Mouse (Mus musculus) gastrocnemius, postnatal 4 days (tissue): Measurements from ENCODE around the gene Clock. TPM values are rescaled to one million over a fixed set of nuclear protein-coding genes. Genes with fewer than 3 reads are reported as not detected.
A peak's percentile ranks its signal among the peaks of the same experiment; 100 is the strongest.

Experiments used
- DNase-seq, 2 experiments: peaks; one replicate each; pipeline ENCODE4 v3.0.0; 2021 to 2022; ENCODE audit warnings: low spot score in 2 of 2, mixed read lengths in 2 of 2
- total RNA-seq, 2 experiments: library from RNA; stranded (reverse); gene quantifications; 2 replicates each; pipeline ENCODE4 v1.2.3; 2021

Gene Clock
- total RNA-seq, 2 experiments from 2014 or later, result 20.5 to 25.1 TPM

DNA sequence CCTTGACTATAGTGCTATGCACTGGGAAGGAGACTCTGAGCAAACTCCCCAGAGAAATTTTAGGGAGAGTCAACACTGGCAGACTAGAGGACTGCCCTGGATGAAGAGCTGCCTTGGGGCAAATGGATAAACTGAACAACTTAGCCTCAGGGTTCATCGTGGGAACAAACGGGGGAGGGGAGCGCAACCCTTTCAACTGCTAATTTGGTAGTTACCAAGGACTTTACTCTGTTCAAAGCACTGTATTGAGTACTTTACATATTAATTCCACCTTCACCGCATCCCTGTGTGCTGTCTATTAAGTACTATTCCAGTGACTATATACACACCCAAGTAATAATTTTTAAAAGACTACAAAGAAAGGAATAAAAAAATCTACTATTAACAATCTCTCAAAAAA lies 18.9 kb downstream of the Clock start:
- DNase-seq, result no peak

DNA sequence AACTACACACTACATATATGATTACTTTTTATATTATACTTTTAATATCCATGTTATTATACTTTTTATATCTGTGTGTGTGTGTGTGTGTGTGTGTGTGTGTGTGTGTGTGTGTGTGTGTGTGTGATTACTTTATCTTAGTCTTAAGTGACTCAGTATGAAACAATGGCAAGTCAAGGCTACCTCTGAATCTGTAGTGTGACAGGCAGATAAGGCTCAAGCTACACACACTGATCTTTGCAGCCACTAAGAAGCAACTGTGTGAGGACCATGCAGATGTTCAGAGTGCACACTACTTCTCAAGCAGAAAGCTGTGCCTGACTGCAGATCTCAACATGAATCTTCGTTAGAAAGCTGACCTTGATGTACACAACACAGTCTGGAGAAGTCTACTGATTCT lies 20.7 kb downstream of the Clock start:
- no peak for DNase-seq

DNA sequence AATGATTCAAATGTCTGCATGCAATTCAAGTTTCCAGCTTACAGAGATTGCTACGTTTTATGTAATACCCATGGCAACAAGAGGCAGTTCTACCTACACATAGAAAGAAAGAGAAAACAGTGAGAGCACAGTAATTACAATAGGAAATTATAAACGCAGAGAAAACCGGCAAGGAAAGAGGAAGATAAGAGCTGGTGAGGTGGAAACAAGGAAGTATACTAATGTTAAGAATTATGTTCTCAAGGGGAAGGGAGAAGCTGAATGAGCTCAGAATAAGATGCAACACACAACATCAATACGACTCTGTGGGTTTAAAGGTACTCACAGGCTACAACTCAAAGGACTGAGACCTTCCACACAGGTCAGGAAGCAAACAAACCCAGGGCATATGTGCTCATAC lies 29.6 kb downstream of the Clock start:
- no peak for DNase-seq

DNA sequence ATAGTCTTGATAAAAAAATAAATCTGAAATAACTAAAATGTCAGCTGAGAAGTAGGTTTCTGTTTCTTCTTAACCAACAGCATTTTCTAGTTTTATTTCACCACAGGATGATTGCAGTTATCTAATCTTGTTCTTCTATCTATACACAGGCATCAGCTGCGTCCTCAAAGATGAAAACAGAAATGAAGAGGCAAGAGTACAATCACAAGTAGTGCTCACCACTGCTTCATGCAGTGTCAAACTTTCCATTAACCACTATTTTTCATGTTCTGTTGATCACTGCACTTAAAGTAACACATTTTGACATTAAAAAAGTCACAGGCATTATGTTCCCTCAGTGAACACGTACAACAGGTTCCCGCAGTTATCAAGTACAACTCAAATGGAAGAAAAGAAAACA lies 53.6 kb downstream of the Clock start:
- DNase-seq, result no peak

DNA sequence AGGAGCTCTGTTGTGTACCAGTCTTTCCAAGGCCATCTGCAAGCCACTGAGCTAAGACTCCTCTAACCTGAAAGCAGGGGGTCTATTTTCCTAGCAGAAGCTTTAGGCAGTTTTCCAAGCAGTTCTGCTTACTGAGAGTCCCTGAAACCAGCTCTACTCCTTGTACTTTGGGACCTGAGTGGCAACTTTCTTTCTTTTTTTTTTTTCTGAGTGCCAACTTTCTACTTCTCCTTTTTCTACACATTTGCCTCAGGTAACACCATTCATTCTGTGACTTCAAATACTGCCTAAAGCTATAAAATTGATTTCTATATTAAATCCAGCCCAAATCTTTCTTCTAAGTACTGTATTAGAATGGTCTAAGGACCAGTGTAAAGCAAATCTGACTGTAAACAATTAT lies 58.1 kb downstream of the Clock start:
- DNase-seq, result no peak

DNA sequence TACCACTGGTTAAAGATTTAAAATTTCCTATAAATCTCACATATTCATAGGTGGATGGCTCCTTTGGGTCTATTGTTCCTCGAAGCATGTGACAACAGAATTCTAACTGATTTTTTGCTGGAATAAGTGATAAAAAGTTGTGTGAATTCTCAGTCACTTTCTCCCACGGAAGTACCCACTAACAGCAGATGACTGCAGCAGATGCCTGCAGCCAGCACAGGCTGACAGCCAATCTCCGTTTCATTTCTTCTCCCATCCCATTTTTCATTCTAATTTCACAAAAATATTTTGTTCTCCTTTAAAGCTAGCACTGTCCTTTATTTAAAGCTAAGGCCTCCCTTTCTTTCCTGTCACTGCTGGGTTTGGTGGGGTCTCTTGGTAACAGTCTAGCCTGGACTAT lies 59.2 kb downstream of the Clock start:
- no peak for DNase-seq

DNA sequence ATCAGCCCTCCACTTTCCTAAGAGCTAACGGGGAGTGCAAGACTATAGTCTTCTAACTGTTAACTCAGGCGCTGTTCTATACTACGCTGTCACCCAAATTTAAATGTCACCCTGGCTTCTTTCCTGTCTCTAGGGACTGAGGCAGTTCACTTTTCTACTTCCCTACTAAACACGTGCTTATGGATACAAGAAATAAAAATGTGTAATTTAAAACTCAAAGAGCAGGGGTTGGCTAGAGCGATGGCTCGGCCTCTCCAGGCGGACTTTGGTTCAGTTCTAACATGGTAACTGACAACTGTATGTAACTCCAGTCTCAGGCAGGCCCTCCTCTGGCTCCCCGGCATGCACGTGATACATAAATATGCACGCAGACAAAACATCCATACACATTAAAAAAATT lies 60.2 kb downstream of the Clock start:
- no peak for DNase-seq

DNA sequence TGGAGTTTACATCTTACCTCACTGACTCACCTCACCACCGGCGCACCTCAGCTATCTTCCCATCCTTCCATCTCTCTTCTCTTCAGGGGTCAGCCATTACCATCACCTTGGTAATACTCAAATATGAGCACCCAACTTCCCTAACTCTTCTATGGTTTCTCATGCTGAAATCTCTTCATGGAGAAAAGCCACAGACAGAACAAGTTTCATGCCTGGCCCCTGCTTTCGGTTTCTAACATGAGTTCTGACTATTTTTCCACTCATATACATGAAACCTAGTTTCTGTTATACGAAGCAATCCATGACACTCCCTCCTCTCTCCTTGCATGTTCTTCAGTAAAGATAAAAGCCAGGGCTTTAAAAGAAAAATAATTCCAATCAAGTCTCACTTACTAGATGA lies 60.7 kb downstream of the Clock start:
- DNase-seq, result no peak

DNA sequence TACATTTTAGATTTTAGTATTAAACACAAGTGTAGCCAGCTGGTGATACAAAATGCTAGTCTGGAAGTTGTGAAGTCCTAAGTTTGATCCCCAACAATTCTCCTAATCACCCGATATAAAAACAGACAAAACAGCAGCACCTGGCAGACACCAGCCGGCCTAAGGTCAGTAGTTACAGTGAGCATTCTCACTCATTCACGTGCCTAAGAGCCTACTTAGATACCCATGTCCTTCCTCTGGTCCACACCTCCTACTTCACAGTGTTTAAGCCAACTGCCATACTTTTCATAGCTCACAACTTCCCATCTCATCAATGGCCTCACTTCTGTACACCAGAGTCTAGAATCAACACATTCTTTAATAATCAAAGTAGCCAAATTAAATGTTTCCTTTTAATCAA lies 61.3 kb downstream of the Clock start:
- no peak for DNase-seq

DNA sequence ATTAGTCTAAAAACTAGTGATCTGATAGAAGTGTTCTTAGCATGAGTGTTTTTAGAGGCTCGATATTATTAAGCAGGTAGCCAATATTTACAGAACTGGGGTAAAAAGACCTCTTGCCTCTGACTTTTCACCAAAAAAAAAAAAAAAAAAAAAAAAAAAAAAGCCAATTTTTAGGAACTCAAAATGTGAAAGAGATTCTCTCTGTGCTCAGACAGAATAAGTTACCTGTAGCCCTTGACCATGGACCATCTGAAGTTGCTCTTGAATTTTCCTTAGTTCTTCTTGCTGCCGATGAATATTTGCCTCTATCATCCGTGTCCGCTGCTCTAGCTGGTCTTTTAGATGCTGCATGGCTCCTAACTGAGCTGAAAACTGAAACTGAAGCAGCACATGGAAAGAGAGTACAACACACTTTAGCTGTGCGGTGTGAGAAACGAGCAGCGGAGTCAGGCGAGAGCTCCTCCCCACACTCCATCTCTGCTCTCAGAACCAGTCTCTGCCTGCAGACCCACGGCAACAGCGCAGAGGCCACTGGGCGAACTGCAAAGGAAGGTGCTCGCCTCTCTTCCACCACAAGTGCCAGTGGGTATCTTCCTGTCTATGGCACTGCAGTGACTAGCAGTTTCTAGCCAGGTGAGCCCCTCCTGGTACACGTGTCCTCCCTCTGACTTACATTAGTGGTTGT lies 73.3 kb downstream of the Clock start:
- no peak for DNase-seq

DNA sequence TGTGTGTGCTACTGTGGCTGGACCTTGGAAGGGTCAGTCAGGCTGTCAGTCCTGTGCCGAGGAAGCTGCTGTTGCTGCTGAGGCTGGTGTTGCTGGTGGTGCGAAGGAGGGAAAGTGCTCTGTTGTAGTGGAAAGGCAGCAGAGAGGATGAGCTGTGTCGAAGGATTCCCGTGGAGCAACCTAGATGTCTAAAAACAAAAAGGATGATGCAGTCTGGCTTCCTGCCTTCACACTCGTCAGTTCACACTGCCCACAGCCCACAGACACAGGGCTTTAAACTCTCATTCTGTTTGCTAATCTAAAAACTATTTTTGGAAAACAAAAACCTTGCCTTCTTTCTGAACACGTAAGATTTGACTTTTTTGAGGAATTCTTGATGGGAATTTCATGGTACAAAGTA lies 87.9 kb downstream of the Clock start:
- DNase-seq, result no peak

DNA sequence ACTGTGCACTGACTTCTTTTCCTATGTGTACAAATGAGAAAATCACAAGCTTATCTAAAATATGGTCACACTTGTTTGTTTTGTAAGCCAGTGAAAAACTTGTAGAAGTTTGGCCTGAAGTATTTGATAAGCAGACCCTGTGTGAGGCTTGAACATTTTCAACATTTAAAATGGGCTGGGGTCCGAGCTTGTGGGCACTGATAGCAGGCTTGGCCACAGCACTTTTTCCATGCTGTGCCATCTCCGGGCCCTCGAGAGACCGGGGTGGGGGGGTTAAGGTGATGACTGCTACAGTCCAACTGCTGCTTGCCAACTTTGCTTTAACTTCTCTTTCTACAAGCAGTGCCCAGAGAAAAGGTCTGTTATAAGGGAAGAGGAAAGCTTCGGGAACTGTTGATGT lies 96.5 kb downstream of the Clock start:
- no peak for DNase-seq

DNA sequence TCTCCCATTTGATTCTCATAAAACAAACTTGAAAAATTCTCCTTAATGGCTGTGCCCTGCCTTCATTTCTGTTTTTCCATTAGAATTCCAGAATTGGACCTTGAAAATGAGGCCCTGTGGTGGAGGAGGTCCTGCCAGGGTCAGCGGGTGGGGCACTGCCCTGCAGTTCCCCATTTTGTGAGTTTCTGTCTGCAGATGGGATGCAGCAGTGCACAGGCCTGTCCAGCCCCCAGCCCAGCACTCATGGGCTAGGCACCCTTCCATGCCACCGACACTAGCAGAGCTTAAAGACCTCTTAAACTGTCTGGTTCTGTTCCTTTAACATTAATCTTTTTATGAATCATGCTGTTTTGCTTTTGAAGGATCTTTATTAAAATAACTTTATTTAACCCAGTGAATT lies 98.7 kb downstream of the Clock start:
- DNase-seq, result no peak

DNA sequence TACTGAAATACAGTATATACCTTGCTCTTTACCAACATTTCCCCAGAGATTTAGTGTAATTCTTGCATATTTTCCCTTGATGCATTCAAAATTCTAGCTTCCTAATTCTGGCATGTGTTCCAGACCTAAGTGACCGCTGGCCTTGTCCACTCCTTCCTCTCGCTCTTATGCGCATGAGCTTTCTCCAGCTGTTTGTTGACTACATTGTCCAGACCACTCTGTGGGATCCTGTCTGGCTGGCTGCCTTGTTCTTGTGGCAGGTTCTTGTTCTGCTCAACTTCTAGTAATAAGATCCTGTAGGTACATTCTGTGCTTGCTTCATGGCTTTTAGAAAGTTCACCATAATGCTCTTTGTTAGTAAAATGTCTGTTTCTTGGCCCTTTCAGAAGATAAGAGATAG lies 101.4 kb downstream of the Clock start:
- DNase-seq, result no peak

DNA sequence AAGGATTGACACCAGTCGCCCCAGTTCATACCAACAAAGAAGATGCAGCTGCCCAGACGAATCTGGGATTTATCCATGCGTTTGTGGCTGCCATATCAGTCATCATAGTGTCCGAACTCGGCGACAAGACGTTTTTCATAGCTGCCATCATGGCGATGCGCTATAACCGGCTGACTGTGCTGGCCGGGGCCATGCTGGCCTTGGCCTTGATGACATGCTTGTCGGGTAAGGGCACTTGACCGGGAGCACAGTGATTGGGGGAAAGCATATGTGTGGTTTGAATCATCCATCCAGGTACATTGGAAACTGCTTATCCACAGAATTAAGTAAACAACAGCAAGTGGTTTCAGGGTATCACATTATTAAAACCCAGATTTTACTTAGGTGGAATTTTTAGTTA lies 105.2 kb downstream of the Clock start:
- no peak for DNase-seq

DNA sequence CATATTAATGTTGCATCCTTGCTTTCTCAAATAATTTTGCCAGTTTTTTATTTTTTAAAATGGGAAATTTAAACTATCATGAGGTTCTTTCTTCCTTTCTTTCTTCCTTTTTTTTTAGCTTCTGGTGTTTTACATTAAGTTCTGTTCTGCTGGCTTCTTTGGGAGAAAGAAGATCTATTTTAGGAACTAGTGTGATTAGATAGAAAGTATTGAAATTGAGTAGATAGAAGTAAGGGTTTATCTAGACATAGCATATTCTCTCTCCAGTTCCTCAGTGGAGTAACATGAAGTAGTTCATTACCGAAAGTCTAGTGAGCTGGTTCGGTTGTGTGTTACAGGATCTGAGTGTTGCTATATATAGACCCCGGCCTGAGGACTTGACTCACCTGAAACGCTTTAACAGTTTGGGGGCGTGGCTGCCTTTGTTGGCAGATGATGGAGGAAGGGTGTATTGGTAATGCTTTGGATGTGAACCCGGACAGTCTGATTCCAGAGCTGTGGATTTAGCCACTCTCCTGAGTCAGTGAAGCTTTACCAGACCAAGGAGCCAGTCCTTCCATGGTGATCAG lies 110.1 kb downstream of the Clock start:
- DNase-seq, result no peak

DNA sequence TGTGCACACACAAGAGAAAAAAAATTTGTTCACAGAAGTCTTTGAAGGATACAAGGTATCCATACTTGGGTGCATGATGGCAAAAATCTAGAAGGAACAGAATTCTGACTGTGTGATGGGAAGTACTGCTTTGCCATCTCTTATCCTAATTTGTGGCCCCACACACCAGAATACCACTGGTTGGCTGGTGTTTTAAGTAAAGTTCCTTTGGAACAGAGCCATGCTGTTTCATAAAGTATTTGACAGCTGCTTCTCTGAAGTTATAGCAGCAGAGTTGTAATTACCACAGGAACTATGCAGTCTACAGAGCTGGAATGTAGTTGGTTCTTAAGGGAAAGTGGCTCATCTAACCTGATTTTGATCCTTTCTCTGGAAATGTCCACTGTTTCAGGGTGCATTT lies 111.5 kb downstream of the Clock start:
- DNase-seq, result no peak

DNA sequence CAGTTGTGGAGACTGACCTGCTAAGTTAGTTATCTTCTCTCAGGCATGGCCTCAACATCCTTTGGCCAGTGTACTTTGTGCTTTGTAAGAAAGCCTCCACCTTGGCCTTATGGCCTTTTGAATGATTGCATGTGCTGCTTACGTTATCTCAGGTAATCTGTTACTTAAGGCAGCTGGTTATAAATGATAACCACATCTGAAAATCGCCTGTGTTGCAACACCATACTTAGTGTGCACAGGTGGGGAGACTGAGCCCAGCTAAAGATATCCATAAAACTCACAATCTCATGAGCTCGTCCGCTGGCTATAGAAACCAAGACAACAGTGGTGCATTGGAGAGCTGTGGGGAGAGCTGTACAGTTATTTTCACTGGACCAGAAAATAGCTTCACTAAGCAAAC lies 114.0 kb downstream of the Clock start:
- no peak for DNase-seq

DNA sequence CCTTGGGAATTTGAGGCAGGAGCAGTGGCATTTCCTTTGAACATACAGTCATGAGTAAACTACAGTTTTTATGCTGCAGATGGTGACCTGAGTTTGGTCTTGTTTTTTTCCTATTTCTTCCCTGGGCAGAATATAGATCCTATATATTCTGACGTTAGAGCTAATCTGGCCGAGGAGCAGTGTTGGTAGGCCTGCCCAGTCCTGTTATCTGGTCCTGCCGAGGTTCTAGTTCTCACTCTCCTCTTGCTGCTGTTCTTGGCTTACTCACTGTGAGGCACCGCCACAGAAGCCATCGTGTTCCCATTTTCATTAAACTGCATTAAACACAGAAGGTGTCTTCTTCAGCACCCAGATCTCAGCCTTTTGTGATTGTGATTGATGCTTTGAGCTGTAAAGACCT lies 116.7 kb downstream of the Clock start:
- DNase-seq, result no peak

DNA sequence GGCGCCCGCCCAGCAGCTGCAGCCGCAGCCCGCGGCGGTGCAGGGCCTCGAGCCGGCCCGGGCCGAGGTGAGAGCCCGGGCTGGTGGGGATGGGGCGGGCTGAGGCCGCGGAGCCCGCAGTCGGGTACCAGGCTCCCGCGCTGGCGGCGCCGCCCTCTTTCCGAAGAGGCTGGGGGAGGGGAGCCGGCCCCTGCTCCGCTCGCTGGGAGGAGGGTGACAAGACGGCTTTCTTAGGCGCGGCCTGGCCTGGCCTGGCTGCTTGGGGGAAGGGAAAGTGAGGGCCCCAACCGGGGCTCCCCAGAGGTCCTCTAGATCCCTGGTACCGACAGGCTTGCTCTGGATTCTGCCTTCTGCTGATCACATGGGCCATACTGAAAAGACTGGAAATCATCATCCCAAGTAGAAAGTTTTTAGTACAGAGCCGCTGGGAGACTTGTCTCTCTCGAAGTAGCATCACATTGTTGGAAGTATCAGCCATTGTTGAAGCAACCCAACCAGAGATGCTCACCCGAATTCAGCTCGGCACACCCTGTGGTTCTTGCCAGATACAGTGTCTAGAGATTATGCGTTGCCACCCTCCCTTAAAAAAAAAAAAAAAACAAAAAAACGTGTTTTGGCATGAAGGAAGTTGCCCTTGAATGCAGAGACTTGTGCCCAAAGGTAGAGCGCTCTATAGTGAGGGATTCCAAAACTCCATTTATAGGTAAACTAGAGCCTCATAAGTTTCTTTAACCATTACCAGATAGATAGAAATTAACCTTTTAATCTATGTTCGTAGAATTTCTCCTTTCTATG lies 120.1 kb downstream of the Clock start:
- DNase-seq, result peak; percentile 56 to 75

DNA sequence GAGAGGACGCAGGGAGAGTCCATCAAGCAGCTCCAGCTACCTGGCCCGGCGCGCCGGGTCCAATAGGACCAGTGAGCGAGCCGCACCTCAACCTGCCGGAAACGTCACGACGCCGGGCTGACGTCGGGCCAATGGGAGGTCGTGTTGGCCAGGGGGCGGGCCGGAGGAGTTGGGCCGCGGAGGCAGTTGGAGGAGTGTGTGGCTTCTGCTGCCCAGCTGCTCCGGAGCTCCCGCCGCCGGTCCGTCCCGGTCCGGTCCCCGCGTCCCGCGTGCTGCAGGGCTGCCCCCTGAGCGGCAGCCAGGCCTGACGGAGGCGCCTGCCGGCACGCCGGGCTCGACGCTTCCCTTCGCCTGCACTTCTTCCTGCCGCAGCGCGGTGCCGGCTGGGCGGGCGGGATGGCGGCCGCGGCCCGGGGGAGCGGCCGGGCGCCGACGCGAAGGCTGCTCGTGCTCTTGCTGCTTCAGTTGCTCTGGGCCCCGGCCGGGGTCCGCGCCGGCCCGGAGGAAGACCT lies 120.8 kb downstream of the Clock start, which contains the start of gene Tmem165:
Tmem165 (plus strand) TSS at position 131 of the 512 bp plus-strand sequence.
- DNase-seq, result peak; percentile 89 to 93

DNA sequence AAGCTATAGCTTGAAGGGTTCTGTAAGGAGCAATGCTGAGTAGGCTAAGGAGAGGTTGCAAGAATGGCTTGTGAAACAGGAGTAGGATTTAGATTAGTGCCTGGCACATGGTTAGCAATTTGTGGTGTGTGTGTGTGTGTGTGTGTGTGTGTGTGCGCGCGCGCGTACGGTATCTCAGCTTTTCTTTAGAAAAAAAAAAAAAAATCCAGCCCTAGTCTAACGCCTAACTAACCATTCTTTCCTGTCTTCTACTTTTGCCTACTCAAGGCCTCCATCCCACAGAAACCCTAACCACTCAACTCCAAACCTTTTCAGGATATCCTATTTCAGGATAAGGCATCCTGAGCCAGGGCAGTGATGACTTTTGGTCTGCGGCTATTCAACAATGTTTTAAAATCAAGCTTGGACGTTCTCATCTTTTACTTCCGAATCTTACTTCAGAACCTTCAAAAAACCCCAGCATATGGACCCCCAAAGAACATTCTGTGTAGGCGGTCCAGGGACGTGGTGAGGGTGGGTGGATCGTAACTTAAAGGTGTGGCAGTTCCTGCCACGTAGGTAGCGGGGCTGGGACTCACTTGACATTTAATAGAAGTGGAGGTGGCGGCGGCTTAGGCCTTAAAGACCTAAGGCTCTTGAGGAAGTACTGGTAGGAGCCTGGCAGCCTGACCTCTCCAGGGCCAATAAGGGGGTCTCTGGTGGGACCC lies 121.4 kb downstream of the Clock start:
- no peak for DNase-seq
